Mouse (Mus musculus) heart, postnatal 0 days (tissue): Measurements from ENCODE around the gene Ubr2.

Experiments
- CTCF ChIP-seq: IDR thresholded peaks from 2 replicates; pipeline ENCODE4 v1.5.1; 2016; ENCODE audit warnings: antibody characterized with exemption, control low read depth, low read depth
- EP300 ChIP-seq: IDR thresholded peaks from 2 replicates; pipeline ENCODE4 v1.6.1; 2016; ENCODE audit warnings: antibody characterized with exemption, low read depth

DNA sequence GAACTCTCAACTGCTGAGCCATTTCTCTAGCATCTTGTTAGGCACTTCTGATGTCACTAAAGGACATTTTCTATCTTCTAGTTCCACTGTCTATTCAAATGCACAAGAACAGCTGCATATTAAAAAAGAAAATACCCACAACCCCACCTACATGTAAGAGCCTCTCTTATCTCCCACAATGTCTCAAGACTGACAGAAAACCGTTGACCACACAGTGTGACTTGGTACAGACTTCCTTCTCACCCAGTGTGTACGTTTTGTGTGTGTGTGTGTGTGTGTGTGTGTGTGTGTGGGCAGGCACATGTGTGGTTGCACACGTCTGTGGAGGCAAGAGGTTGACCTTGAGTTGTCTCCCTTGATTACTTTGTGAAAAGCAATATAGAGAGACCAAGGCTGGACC lies 48.2 kb downstream of the Ubr2 start:
- no peak for TF ChIP-seq CTCF
- no peak for TF ChIP-seq EP300
